Mouse (Mus musculus) left cerebral cortex, adult 9 months (tissue): ENCODE measurements around the gene H2afx.
"Not testable (repeated sequence)": the region's sequence is repeated elsewhere in the genome, so short reads cannot be mapped to it uniquely, and the experiment has no call there.

Experiments
- DNase-seq, 2 experiments: peaks; one replicate each; pipeline ENCODE4 v3.0.0; 2022; ENCODE audit warnings: low spot score in 2 of 2

Gene H2afx

GRCm38 (mm10) chr9:44341487-44341886 is 7.0 kb downstream of the H2afx start:
- no peak for DNase-seq

- no peak for DNase-seq
Measured at GRCm38 (mm10) chr9:44342173-44342572, 7.7 kb downstream of the H2afx start.

DNA sequence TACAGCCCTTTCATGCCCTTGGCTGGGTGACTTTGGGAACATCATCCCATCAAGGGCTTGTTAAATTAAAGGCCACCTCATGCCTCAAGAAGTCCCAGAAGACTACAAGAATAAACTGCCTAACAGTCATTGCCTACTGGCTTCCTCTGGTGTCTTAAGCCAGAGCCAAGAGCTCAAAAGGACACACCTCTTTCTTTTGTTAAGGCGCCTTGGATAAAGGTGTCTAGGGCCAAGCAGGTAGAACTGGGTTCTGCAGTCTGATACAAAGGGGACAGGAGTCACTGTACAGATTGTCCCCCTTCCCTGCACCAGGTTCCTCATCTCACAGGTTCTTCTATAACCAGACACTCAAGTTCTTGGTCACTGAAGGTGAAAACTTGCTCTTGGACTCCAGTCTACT is 8.1 kb downstream of the H2afx start:
- no peak for DNase-seq

DNA sequence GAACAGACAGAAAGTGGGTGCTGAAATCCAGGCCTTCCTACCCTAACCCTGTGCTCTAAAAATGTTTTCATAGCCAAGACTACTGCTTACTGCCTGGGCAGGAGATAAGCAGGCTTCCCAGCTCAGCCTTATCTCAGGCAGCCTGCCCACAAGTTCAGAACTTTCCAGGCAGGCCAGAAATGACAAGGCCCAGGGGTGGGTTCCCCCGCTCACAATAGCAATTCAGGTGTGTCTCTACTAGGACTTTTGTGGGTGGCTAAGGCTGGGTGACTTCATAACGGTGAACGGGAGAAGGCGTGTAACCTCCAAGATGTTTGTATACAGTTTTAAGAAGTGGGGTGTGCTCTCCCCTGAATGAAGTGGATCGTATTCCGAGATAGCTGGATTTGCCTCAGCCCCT is 8.8 kb downstream of the H2afx start:
- no peak for DNase-seq

DNA sequence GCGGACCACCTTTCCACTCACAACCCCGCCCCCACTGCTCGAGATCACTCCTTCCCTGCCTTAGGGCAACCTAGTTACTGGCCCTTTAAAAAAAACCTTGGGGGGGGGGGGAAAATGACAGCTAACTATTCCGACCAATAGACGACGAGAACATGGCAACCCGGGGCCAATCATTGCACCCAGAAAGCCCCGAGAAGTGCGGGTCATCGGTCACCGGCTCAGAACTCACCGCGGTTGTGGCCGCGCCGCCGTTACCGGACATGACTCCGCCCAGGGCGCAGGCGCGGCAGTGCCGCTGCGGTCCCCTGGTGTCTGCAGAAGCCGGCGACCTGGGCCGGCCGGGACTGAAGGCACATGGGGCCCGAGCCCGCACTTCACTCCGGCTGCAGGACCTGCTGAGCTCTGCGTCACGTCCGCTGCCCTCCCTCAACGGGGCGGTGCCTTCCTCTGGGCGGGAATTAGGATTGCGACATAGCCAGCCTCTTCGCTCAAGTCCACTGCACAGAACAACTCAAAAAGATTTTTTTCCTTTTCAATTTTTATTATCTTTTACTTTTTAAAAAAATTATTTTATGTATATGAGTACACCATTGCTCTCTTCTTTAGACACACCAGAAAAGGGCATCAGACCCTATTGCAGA is 9.4 kb downstream of the H2afx start, which contains the start of gene Hmbs:
Hmbs (minus strand) TSS at position 448 of the 641 bp plus-strand sequence.
- DNase-seq: peak; percentile 75 to 87

DNA sequence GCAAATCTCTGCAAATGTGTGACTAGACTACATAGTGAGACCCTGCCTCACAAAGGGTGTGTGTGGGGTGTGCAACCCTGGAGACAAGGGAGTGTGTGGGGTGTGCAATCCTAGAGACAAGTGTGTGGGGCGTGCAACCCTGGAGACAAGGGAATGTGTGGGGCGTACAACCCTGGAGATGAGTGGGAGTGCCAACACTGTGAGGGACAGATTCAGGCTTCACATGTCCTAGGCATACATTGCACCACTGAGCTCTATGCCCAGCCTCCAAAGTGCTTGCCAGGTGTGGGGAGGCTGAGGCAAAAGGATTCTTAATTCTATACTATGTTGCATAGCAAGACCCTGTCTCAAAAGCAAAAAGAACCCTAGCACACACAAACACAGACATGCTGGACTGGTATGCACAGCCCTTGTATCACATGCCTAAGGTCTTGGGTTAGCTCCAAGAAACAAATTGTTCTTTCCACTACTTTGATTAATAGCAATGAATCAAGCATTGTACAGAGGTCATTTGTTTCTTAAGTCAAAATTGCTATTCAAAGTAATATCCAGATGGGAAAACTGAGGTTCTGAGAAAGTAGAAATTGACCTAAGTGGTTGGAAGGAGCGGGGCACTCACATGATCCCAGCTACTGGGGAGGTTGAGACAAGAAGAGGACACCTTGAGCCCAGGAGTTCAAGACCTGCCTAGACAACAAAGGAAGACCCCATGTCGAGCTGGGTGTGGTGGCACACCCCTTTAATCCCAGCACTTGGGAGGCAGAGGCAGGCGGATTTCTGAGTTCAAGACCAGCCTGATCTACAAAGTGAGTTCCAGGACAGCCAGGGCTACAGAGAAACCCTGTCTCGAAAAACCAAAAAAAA is 11.3 kb downstream of the H2afx start:
- no peak for DNase-seq

DNA sequence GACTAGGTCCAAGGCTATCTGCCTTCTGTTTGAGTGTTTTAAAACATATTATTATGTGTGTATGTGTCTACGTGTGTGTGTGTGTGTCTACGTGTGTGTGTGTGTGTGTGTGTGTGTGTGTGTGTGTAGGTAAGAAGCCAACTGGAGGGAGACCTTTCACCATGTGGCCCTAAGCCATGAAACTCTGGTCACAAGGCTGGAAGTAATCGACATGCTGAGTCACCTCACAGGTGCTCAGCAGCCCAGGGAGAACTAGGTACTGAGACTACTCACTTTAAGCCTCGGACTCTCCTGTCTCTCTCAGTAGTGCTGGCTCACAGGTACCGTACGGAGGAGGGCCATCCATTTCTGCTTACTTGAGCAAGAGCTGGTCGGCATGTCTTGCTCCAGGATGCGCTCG is 12.7 kb downstream of the H2afx start:
- DNase-seq: no peak

DNA sequence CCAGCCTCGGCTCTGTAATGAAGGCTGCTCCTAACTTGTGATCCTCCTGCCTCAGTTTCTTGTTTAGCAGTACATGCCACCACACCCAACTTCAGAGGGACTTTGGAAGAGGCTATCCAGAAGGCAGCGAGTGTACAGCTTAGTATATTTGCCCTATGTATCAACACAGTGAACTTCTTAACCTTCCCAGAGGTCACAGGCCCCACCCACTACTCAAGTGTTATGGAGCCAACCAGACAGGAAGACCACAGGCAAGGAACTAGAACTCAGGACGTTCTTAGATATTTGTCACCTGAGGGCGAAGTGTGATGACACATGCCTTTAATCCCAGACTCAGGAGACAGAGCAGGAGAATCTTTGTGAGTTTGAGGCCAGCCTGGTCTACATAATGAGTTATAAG is 13.1 kb downstream of the H2afx start:
- DNase-seq: no peak

GRCm38 (mm10) chr9:44348546-44348945 is 14.1 kb downstream of the H2afx start:
- DNase-seq: no peak

DNA sequence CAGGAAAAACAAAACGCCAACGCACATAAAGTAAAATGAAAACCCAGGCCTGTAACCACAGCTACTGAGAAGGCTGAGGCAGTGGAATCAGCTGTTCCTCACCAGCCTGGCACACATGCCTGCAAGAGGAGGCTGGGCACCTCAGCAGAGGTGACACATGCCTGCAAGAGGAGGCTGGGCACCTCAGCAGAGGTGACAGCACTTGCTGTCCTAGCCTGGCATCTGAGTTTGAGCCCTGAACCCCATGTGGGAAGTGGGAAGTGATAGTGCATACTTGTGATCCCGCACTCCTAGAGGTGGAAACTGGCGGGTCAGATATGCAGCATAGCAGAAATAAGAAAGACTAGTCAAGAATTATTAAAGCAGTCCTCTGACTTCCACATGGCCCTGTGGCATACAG is 16.9 kb downstream of the H2afx start:
- no peak for DNase-seq

- no peak for DNase-seq
Measured at GRCm38 (mm10) chr9:44352337-44352736, 17.8 kb downstream of the H2afx start.

DNA sequence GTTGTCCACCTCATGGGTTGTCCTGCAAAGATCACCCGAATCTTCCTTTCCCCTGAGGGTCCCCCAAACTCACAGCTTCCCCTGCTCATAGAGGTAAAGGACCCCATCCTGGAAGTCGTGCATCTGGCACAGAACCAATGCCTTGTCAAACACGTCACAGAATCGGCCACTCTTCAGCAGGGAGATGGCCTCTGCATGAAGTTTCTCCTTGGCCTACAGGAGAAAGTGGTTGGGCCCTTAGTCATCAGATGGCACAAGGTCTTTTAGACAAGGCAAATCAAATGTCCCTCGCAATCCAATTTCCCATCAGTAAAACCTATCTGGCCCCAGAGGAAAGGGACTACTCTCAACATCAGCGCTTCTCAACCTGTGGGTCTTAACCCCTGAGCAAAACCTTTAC is 18.6 kb downstream of the H2afx start:
- DNase-seq: no peak

- no peak for DNase-seq
Measured at GRCm38 (mm10) chr9:44357207-44357606, 22.7 kb downstream of the H2afx start.

- DNase-seq: peak; percentile 78 to 95
Measured at GRCm38 (mm10) chr9:44361190-44361917, 26.9 kb downstream of the H2afx start, which contains the start of gene Vps11. TSS of gene Vps11 (minus strand) at chr9:44361670.

GRCm38 (mm10) chr9:44361931-44362330 is 27.4 kb downstream of the H2afx start:
- not testable (repeated sequence) for DNase-seq

DNA sequence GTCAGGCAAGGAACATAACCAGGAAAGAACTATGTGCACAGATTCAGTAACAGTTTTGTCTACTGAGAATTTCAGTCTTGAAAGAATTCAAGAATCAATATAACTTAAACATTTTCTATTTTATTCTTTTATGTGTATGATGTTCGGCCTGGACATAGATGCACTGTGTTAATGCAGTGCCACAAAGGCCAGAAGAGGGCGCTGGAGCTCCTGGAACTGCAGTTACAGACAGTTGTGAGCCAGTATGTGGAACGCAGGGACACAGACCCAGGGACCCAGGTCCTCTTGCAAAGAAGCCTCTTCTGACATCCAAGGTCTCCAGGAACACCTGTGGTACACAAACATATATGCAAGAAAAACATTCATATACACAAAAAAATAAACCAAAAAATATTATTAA is 30.0 kb downstream of the H2afx start:
- no peak for DNase-seq

- no peak for DNase-seq
Measured at GRCm38 (mm10) chr9:44373386-44373785, 38.9 kb downstream of the H2afx start.

- no peak for DNase-seq
Measured at GRCm38 (mm10) chr9:44376141-44376540, 41.6 kb downstream of the H2afx start.

GRCm38 (mm10) chr9:44377335-44377734 is 42.8 kb downstream of the H2afx start:
- DNase-seq: not testable (repeated sequence)

- DNase-seq: no peak
Measured at GRCm38 (mm10) chr9:44378153-44378730, 43.7 kb downstream of the H2afx start.

DNA sequence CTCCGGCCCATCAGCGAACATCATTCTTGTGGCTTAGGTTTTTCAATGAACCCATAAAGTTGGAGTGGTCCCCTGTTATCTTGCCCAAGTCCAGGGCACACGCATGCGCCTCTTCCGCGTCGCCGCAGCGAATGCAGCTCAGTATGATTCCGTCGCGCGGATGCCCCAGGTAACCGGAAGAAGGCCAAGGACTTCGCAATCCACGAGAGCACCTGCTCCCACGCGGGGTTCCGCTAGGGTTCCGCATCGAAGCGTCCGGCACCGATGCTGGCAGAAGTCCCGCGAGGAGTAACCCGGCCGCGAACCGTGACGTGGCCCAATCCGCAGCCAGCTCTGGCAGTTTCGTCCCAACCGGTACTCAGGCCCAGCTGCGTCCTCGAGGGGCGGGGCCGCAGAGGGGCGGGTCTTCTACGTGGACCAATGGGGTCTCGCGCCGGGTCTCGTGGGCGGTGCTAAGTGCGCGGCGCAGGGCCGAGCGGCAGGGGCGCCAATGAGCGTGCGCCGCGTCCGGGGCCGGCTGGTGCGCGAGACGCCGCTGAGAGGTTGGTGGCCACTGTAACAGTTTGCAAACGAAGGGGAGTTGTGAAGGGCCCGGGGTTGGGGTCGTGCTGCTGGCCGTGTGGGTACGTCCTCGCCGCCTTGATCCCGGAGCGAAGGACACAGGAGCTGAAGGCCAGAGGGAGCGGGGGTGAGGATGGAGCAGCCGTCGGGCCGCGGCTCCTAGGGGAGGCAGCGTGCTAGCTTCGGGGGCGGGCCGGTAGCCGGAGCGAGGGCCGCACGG is 44.8 kb downstream of the H2afx start, which contains the start of gene Hyou1:
Hyou1 (plus strand) TSS at position 437 of the 781 bp plus-strand sequence.
- DNase-seq: peak; percentile 97 to 99
